Mouse (Mus musculus) lung, embryonic 16.5 days (tissue): ENCODE measurements around the gene Cept1. TPM values are rescaled to one million over a fixed set of nuclear protein-coding genes. Genes with fewer than 3 reads are reported as not detected.
"Not testable (repeated sequence)": the region's sequence is repeated elsewhere in the genome, so short reads cannot be mapped to it uniquely, and the experiment has no call there.

Experiments
- ATAC-seq: fragments of 200-750 bp; cut with Nextera tagmentation; 2 replicates; pipeline ENCODE4 v1.8.0; 2017; ENCODE audit warnings: low read depth, mild to moderate bottlenecking, moderate library complexity
- H3K27ac ChIP-seq: fragments of 300-500 bp; sonication (generic); 2 replicates; pipeline ENCODE4 v1.5.1; 2014; ENCODE audit warnings: mild to moderate bottlenecking, control low read depth, low read length
- H3K27me3 ChIP-seq: fragments of 300-500 bp; sonication (generic); 2 replicates; pipeline ENCODE4 v1.6.1; 2014; ENCODE audit warnings: low read depth, low read length, mixed read lengths; ENCODE audit not compliant: control insufficient read depth, insufficient read depth
- H3K36me3 ChIP-seq: fragments of 300-500 bp; sonication (generic); 2 replicates; pipeline ENCODE4 v1.6.1; 2014; ENCODE audit warnings: low read length; ENCODE audit not compliant: control insufficient read depth, insufficient read depth
- H3K4me1 ChIP-seq: fragments of 300-500 bp; sonication (generic); replicated peaks from 2 replicates; pipeline ENCODE4 v1.6.1; 2014; ENCODE audit warnings: low read length, mixed read lengths; ENCODE audit not compliant: control insufficient read depth, insufficient read depth
- H3K4me2 ChIP-seq: fragments of 300-500 bp; sonication (generic); 2 replicates; pipeline ENCODE4 v1.6.1; 2014; ENCODE audit warnings: low read depth, low read length, control low read depth
- H3K4me3 ChIP-seq: fragments of 300-500 bp; sonication (generic); 2 replicates; pipeline ENCODE4 v1.5.1; 2014; ENCODE audit warnings: mild to moderate bottlenecking, low read length, control low read depth
- H3K9ac ChIP-seq: fragments of 300-500 bp; sonication (generic); 2 replicates; pipeline ENCODE4 v1.6.1; 2014; ENCODE audit warnings: low read length, control low read depth
- H3K9me3 ChIP-seq: fragments of 300-500 bp; sonication (generic); 2 replicates; pipeline ENCODE4 v1.6.1; 2016; ENCODE audit warnings: low read length; ENCODE audit not compliant: control insufficient read depth
- WGBS: fragments of 180-500 bp; shearing (Covaris S2); extraction: QIAGEN DNeasy Blood & Tissue Kit; methylation state at CpG from one replicate; pipeline ENCODE4 v1.1.7; 2014; 5-methylcytosine and 5-hydroxymethylcytosine counted together
- polyA plus RNA-seq: library from polyadenylated mRNA; unstranded; fragments of >200 nt; fragmentation: Nextera tagmentation; extraction: Ambion mirVana; gene quantifications from 2 replicates; pipeline ENCODE4 v1.2.1, GENCODE M21; 2015

Gene Cept1
- 69.2 and 74.8 TPM in 2 replicates for polyA plus RNA-seq

- Histone ChIP-seq H3K36me3 (no peaks in the 10 kb centered on the region), H3K4me1 (peaks cover 18% of the 10 kb centered on the region), H3K4me2 (peak within 1 kb of the TSS; percentile 76), H3K9me3 (no peaks in the 10 kb centered on the region), H3K9ac (peak within 1 kb of the TSS; percentile 93), H3K27ac (peak within 1 kb of the TSS; percentile 99), H3K4me3 (peak within 1 kb of the TSS; percentile 87), H3K27me3 (no peaks in the 10 kb centered on the region)
- under 1% methylated on average over 49 of the region's 63 CpGs for WGBS
- peak; percentile 97 for ATAC-seq
Measured at GRCm38 (mm10) chr3:106547171-106547923, at the start of gene Cept1, which contains the start of gene Dram2. Gene Cept1, minus strand, starts transcription at chr3:106547802. Gene Dram2, plus strand, starts transcription at chr3:106547798.

DNA sequence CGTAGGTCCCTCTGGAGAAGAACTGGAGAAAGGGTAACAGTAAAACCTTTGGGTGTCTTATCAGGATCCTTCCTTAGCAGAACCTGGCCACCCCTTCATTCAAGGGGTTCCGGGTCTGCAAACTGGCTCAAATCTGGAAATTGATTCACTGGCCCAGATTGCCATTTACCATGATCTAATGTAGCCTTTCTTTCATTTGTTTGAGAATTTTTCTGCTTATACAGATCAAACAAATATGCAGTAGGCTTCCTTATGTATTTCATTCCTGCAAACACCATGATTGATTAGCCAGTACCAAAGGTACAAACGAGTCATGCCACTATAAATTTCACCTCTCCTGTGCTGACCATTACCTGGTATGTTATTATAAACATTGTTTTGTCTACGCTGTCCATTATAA, 46.0 kb upstream of the Cept1 start:
- H3K4me3 ChIP-seq, H3K9me3 ChIP-seq, H3K9ac ChIP-seq, H3K36me3 ChIP-seq, H3K27ac ChIP-seq, H3K4me1 ChIP-seq, ATAC-seq, H3K4me2 ChIP-seq, H3K27me3 ChIP-seq: not testable (repeated sequence)
- 79% methylated on average over 4 of the region's 4 CpGs for WGBS

DNA sequence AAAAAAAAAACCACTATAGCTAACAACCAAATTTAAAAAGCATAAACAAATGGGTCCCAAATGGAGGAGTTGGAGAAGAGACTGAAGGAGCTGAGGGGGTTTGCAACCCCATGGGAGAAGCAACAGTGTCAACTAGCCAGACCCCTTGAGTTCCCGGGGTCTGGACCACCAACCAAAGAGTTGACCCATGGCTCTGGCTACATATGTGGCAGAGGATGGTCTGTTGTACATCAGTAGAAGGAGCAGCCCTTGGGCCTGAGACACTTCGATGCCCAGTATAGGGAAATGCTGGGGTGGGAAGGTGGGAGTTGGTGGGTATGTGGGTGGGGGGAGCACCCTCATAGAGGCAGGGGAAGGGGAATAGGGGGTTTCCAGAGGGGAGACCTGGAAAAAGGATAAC, 31.7 kb upstream of the Cept1 start:
- no peaks in the 10 kb centered on the region for H3K36me3 ChIP-seq
- no peak for ATAC-seq
- no peak overlapping the region for H3K4me3 ChIP-seq
- no peak overlapping the region for H3K27ac ChIP-seq
- H3K4me2 ChIP-seq = no peak overlapping the region
- H3K9me3 ChIP-seq = no peaks in the 10 kb centered on the region
- 98% methylated on average over 2 of the region's 2 CpGs for WGBS
- no peaks in the 10 kb centered on the region for H3K4me1 ChIP-seq
- H3K27me3 ChIP-seq = no peaks in the 10 kb centered on the region
- no peak overlapping the region for H3K9ac ChIP-seq

DNA sequence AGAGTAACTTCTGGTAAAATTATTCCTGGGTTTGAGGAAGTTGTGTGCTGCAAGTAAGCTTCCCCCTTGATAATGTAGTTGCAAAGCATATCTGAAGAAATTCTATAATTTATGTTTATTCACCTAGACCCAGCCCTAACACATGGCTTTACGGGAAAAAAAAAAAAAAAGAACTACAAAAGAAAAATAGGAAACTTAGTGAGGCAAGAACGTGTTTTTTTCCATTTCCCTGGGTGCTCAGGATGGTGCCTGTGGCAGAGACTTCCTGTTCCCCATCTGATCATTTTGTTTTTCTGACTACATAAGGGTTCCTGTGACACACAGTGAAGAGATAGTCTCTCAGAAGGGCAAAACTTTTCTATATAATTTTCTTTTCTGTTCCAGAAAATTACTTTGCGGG, 25.6 kb upstream of the Cept1 start:
- no peak for ATAC-seq
- Histone ChIP-seq H3K9me3 (no peaks in the 10 kb centered on the region), H3K27ac (no peak overlapping the region), H3K36me3 (peaks cover 6% of the 10 kb centered on the region), H3K4me3 (no peak overlapping the region), H3K4me2 (no peak overlapping the region), H3K4me1 (no peaks in the 10 kb centered on the region), H3K27me3 (no peaks in the 10 kb centered on the region), H3K9ac (no peak overlapping the region)
- 76% methylated on average over 3 of the region's 3 CpGs for WGBS

- peaks cover 15% of the 10 kb centered on the region for H3K36me3 ChIP-seq
- ATAC-seq = no peak
- WGBS = 84% methylated on average over 3 of the region's 3 CpGs
Measured at GRCm38 (mm10) chr3:106565876-106566275, 18.3 kb upstream of the Cept1 start.

GRCm38 (mm10) chr3:106558271-106558670, 10.7 kb upstream of the Cept1 start:
- H3K27ac ChIP-seq = no peak overlapping the region
- H3K36me3 ChIP-seq = peaks cover 16% of the 10 kb centered on the region
- no peak overlapping the region for H3K4me3 ChIP-seq
- no peak for ATAC-seq
- no peaks in the 10 kb centered on the region for H3K4me1 ChIP-seq
- H3K4me2 ChIP-seq = no peak overlapping the region
- no peaks in the 10 kb centered on the region for H3K27me3 ChIP-seq
- H3K9ac ChIP-seq = no peak overlapping the region
- H3K9me3 ChIP-seq = no peaks in the 10 kb centered on the region

More at GRCm38 (mm10) chr3:106565876-106566275, 18.3 kb upstream of the Cept1 start:
- Histone ChIP-seq H3K9me3 (no peaks in the 10 kb centered on the region), H3K27ac (no peak overlapping the region), H3K4me3 (no peak overlapping the region), H3K4me1 (no peaks in the 10 kb centered on the region), H3K4me2 (no peak overlapping the region), H3K9ac (no peak overlapping the region), H3K27me3 (no peaks in the 10 kb centered on the region)

DNA sequence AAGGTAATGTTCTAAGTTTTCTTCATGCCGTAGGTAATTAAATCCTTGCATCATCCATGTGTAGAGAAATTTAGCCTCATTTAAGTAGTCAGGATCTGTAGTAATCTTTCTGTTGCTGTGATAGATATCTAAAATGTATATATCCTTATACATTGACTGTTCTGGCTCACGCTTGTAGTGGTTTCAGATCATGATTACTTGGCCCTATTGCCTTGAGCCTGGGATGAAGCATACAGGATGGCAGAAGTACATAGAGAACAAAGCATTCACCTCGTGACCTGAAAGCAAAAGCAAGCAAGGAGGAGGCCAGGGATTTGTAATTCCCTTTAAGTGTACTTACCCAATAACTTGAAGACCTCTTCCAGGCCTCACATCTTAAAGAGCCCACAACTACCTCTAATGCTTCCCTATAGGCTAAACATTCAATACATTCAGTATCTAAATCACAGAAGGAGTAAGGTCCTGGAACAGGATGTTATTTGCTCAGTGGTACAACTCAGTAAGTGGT, 8.2 kb upstream of the Cept1 start:
- ATAC-seq = no peak
- H3K4me1 ChIP-seq = no peaks in the 10 kb centered on the region; the same call in 1 of the 2 replicates
- no peak overlapping the region for H3K9ac ChIP-seq
- H3K9me3 ChIP-seq = no peaks in the 10 kb centered on the region
- H3K27ac ChIP-seq = no peak overlapping the region
- H3K36me3 ChIP-seq = peaks cover 17% of the 10 kb centered on the region
- H3K4me2 ChIP-seq = no peak overlapping the region
- WGBS = 74% methylated on average over 3 of the region's 3 CpGs
- no peaks in the 10 kb centered on the region for H3K27me3 ChIP-seq
- H3K4me3 ChIP-seq = no peak overlapping the region

DNA sequence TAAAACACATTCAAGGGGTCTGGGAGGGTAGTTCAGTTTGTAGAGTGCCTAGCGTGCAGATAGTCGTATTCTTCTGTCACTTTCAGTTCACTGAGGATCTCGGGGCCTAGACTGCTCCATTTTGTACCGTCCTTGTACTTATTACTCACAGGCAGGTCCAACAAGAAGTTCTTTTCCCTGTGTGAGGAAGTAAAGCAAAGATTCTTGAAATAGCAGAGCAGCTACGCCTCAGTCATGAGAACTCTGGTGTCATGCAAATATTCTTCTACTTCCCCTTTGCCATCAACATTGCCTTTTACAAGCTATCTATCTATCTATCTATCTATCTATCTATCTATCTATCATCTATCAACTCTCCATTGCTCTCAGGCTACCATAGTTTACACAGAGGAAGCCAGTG, 5.8 kb upstream of the Cept1 start:
- peaks cover 14% of the 10 kb centered on the region for H3K36me3 ChIP-seq
- H3K9ac ChIP-seq = no peak overlapping the region
- no peak for ATAC-seq

DNA sequence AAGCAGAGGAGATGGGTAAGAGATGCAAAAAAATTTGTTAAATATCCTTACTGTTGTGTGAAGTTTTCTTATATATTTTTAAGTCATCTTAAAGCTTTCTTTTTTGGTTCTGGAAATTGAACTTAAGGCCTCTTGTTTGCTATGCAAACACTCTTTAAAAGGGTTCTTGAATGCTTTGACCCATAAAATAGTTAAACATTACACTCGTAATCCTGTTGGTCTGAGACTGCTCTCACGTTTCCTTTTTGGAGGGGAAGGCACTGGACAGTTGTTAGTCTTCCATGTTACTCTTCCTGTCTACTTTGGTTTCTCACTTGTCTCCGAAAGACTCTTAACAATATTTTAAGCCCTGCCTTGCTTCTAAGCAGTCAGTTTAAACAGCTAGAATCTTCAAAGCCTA, 1.4 kb upstream of the Cept1 start:
- peaks cover 3% of the 10 kb centered on the region; the same call in 1 of the 2 replicates for H3K36me3 ChIP-seq
- no peak overlapping the region for H3K9ac ChIP-seq
- no peaks in the 10 kb centered on the region for H3K9me3 ChIP-seq
- H3K4me1 ChIP-seq = peaks cover 18% of the 10 kb centered on the region
- ATAC-seq = no peak
- peak overlapping the region; percentile 33 for H3K4me3 ChIP-seq
- H3K4me2 ChIP-seq = peak overlapping the region; percentile 49
- H3K27ac ChIP-seq = peak overlapping the region; percentile 41; the same call in 1 of the 2 replicates
- H3K27me3 ChIP-seq = no peaks in the 10 kb centered on the region
- 12% methylated on average over 3 of the region's 3 CpGs for WGBS

More for the DNA sequence above, 5.8 kb upstream of the Cept1 start:
- Histone ChIP-seq H3K4me3 (no peak overlapping the region), H3K4me1 (peaks cover 5% of the 10 kb centered on the region), H3K27ac (no peak overlapping the region), H3K4me2 (no peak overlapping the region), H3K9me3 (no peaks in the 10 kb centered on the region), H3K27me3 (no peaks in the 10 kb centered on the region)
- WGBS = 84% methylated on average over 5 of the region's 5 CpGs
